Mouse (Mus musculus) hindbrain, embryonic 16.5 days (tissue): ENCODE results near the gene Bcl11a. TPM values are rescaled to one million over a fixed set of nuclear protein-coding genes. Genes with fewer than 3 reads are reported as not detected.

Experiments used
- ATAC-seq: fragments of 200-750 bp; cut with Nextera tagmentation; 2 replicates; pipeline ENCODE4 v1.8.0; 2017; ENCODE audit warnings: moderate TSS enrichment, moderate library complexity
- H3K27ac ChIP-seq: fragments of 300-500 bp; sonication (generic); 2 replicates; pipeline ENCODE4 v1.5.1; 2014; ENCODE audit warnings: low read depth, mild to moderate bottlenecking, control low read depth, low read length, moderate library complexity
- H3K27me3 ChIP-seq: fragments of 300-500 bp; sonication (generic); replicated peaks from 2 replicates; pipeline ENCODE4 v1.6.1; 2014; ENCODE audit warnings: low read length; ENCODE audit not compliant: control insufficient read depth, insufficient read depth
- H3K36me3 ChIP-seq: fragments of 300-500 bp; sonication (generic); 2 replicates; pipeline ENCODE4 v1.6.1; 2014; ENCODE audit warnings: mild to moderate bottlenecking, low read length, moderate library complexity, mixed read lengths; ENCODE audit not compliant: control insufficient read depth, insufficient read depth
- H3K4me1 ChIP-seq: fragments of 300-500 bp; sonication (generic); 2 replicates; pipeline ENCODE4 v1.6.1; 2014; ENCODE audit warnings: low read depth, low read length; ENCODE audit not compliant: control insufficient read depth, insufficient read depth
- H3K4me2 ChIP-seq: fragments of 300-500 bp; sonication (generic); 2 replicates; pipeline ENCODE4 v1.6.1; 2014; ENCODE audit warnings: mild to moderate bottlenecking, low read length, control low read depth, moderate library complexity
- H3K4me3 ChIP-seq: fragments of 300-500 bp; sonication (generic); 2 replicates; pipeline ENCODE4 v1.5.1; 2014; ENCODE audit warnings: mild to moderate bottlenecking, low read length, control low read depth, moderate library complexity
- H3K9ac ChIP-seq: fragments of 300-500 bp; sonication (generic); 2 replicates; pipeline ENCODE4 v1.6.1; 2014; ENCODE audit warnings: low read depth, mild to moderate bottlenecking, control low read depth, low read length, moderate library complexity
- H3K9me3 ChIP-seq: fragments of 300-500 bp; sonication (generic); 2 replicates; pipeline ENCODE4 v1.6.1; 2014; ENCODE audit warnings: mild to moderate bottlenecking, low read length, moderate library complexity; ENCODE audit not compliant: control insufficient read depth
- WGBS: fragments of 180-500 bp; shearing (Covaris S2); extraction: QIAGEN DNeasy Blood & Tissue Kit; methylation state at CpG from one replicate; pipeline ENCODE4 v1.1.7; 2014; 5-methylcytosine and 5-hydroxymethylcytosine counted together
- polyA plus RNA-seq: library from polyadenylated mRNA; unstranded; fragments of >200 nt; fragmentation: Nextera tagmentation; extraction: Ambion mirVana; gene quantifications from 2 replicates; pipeline ENCODE4 v1.2.1, GENCODE M21; 2015

Bcl11a gene
- polyA plus RNA-seq, 1 experiment from 2014 or later: 97.9 TPM

DNA sequence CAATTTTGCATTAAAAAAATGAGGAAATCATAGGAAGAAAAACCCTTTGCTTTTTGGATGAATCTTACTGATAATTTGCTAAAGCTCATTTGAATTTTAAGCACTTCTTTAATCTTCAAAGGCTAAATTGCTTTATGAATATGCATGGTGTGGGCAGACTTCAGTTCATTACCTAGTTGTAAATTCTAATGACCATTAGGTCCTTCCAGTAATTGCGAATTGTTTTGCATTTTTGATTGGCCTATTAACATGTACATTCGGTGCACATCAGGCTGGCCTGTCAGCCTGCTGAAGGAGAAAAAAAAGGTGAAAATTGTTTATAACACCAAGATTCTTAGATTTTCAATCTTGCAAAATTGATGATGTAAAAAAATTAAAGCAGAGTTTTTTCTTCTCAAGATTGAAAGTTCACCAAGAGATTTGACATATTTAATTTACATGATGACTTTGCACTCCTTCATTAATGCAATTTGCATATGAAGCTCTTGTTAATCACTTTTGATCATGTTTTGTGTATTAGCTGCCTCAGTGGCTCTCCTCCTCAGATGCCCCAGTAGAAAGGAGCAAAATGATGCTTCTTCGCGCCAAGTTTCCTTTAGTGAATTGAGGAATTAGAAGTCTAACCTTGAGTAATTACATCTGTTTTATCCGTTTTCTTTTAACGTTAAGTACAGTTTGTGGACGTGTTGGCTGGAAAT, 17.9 kb downstream of the Bcl11a start:
- Histone ChIP-seq H3K9ac (no peak overlapping the region; the same call in 1 of the 2 replicates), H3K4me3 (no peak overlapping the region), H3K4me1 (peaks cover 47% of the 10 kb centered on the region), H3K36me3 (no peaks in the 10 kb centered on the region), H3K4me2 (peak overlapping the region; percentile 46), H3K9me3 (no peaks in the 10 kb centered on the region), H3K27me3 (no peaks in the 10 kb centered on the region), H3K27ac (peak overlapping the region; percentile 54; the same call in 1 of the 2 replicates)
- WGBS: 44% methylated on average over 7 of the region's 7 CpGs
- no peak for ATAC-seq

DNA sequence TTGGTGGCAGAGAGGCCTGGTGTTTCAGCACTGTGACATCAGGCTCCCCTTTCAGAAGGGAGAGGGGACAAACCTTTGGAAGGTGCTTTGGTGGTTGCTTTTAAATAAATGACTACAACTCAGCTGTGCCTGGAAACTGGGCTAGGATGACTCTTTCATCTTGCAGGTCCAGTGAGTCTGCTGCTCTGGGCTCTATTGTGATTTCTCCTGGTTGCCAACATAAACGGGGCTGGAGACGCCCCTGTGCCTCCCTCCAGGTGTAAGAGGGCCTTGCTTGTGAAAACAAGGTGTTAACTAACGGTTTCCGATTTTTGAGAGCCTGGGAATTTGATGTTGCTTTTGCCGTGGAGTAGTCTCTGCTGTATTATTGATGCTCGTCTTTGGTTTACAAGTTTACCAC, 18.6 kb downstream of the Bcl11a start:
- Histone ChIP-seq H3K27me3 (no peaks in the 10 kb centered on the region), H3K4me3 (no peak overlapping the region), H3K4me1 (peaks cover 49% of the 10 kb centered on the region), H3K9me3 (no peaks in the 10 kb centered on the region), H3K27ac (peak overlapping the region; percentile 54; the same call in 1 of the 2 replicates), H3K9ac (peak overlapping the region; percentile 27), H3K4me2 (peak overlapping the region; percentile 40), H3K36me3 (no peaks in the 10 kb centered on the region)
- 39% methylated on average over 6 of the region's 6 CpGs for WGBS
- ATAC-seq: no peak

DNA sequence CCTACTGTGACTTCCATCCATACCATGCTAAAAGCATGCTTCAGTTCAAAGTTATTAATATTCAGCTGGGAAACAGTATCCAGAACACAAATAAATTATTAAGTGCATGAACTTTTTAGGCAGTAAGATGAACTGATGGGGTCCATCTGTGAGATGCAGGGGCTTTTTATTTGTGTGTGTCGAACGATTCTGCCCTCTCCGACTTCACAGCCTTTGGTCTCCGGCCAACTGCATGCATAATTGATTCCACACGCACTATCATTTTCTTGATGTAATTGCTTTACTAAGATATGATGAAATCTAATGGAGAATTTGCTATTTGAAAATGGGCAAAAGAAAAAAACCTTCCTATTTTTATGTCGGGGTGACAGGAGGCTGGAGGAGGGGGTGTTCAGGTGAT, 19.2 kb downstream of the Bcl11a start:
- Histone ChIP-seq H3K36me3 (no peaks in the 10 kb centered on the region), H3K9me3 (no peaks in the 10 kb centered on the region), H3K27ac (no peak overlapping the region; the same call in 1 of the 2 replicates), H3K4me1 (peaks cover 48% of the 10 kb centered on the region), H3K4me3 (no peak overlapping the region), H3K27me3 (no peaks in the 10 kb centered on the region), H3K4me2 (peak overlapping the region; percentile 40), H3K9ac (no peak overlapping the region)
- WGBS: 10% methylated on average over 6 of the region's 6 CpGs
- no peak for ATAC-seq

DNA sequence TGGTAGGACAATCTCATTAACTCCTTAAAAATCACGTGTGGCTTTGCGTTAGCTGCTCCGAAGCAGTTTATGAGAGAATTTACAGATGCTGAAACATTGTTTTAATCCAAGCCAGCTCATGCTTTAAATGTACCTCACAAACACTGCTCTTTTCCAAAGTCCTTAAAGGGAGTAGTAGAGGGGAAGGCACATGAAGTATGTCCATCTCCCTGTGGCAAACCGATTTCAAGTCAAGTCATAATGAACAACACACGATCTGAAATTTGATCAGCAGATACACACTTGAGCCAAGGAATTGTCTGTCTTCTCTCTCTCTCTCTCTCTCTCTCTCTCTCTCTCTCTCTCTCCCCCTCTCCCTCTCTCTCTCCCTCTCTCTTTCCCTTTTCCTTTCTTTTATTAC, 20.2 kb downstream of the Bcl11a start:
- H3K9me3 ChIP-seq: no peaks in the 10 kb centered on the region
- 52% methylated on average over 5 of the region's 5 CpGs for WGBS
- no peak for ATAC-seq
- peak overlapping the region; percentile 19; the same call in 1 of the 2 replicates for H3K4me2 ChIP-seq
- no peak overlapping the region for H3K9ac ChIP-seq
- H3K36me3 ChIP-seq: no peaks in the 10 kb centered on the region
- peaks cover 48% of the 10 kb centered on the region for H3K4me1 ChIP-seq
- H3K27me3 ChIP-seq: no peaks in the 10 kb centered on the region
- H3K4me3 ChIP-seq: no peak overlapping the region
- 0 out of 2 replicates have a peak overlapping the region, but pooled peaks have one; percentile 39 for H3K27ac ChIP-seq

DNA sequence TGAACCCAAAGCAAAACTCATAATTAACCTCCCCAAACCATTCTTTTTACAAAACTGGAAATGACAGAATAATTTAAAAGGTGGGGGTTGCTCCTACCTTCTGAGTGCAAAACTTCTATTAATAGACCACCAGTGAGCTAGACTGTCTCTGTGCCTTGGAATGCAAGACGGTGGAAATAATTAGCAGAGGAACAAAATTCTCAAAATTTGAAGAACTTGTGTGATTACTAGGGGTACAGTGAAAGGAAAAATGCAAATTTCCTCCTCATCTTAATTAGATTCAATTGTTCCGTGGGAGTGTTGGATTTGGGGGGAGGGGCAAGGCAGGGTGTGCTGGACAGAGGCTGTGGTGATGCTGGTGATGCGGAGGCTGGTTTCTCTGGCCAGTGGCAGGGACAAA, 20.8 kb downstream of the Bcl11a start:
- H3K4me2 ChIP-seq: peak overlapping the region; percentile 32
- H3K27ac ChIP-seq: no peak overlapping the region
- no peaks in the 10 kb centered on the region for H3K36me3 ChIP-seq
- H3K4me1 ChIP-seq: peaks cover 51% of the 10 kb centered on the region
- H3K4me3 ChIP-seq: no peak overlapping the region
- no peak for ATAC-seq
- 25% methylated on average over 3 of the region's 3 CpGs for WGBS
- no peak overlapping the region for H3K9ac ChIP-seq
- no peaks in the 10 kb centered on the region for H3K9me3 ChIP-seq
- H3K27me3 ChIP-seq: no peaks in the 10 kb centered on the region

DNA sequence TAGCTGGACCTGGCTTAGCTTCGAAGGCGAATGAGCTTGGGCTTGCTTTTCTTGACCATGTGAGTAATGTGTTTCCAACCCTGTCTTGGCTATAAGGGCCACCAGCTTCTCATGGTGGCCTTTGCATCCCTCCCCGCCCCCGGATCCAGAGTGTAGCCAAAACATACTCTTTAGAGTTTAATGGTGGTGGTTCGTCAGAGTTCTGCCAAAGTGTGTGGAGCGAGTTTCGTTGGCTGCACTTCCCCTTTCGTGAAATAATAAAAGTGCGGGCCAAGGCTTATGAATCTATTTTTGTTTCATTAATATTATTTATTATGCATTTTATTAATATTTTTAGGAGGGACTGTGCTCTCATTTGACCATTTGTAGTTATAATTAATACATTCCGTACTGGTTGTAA, 21.4 kb downstream of the Bcl11a start:
- ATAC-seq: no peak
- Histone ChIP-seq H3K9ac (no peak overlapping the region; the same call in 1 of the 2 replicates), H3K36me3 (no peaks in the 10 kb centered on the region), H3K4me3 (no peak overlapping the region), H3K4me2 (peak overlapping the region; percentile 32), H3K4me1 (peaks cover 48% of the 10 kb centered on the region), H3K27me3 (no peaks in the 10 kb centered on the region), H3K27ac (no peak overlapping the region), H3K9me3 (no peaks in the 10 kb centered on the region)
- WGBS: 65% methylated on average over 10 of the region's 10 CpGs

DNA sequence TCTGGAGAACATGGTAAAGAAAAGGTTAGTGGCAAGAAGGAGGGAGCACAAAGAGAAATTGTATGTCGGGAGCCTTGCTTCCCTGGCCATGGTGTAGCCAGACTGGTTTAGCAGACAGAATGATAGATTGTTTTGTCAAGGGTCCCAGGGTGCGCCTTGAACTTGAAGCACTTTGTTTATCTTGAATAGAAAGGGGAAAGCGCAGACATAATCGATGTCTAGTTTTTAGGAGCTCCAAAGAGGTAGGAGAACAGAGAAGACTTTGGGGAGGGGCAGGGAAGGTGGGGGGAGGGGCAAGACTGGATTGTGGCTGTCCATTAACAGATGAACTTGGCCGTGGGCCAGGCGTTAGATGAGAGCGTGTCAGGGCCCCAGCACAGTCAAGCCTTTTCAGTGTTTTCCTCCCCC, 22.0 kb downstream of the Bcl11a start:
- H3K4me1 ChIP-seq: peaks cover 43% of the 10 kb centered on the region
- H3K4me3 ChIP-seq: no peak overlapping the region
- no peaks in the 10 kb centered on the region for H3K36me3 ChIP-seq
- WGBS: 5% methylated on average over 6 of the region's 7 CpGs
- H3K9ac ChIP-seq: no peak overlapping the region
- no peaks in the 10 kb centered on the region for H3K27me3 ChIP-seq
- H3K9me3 ChIP-seq: no peaks in the 10 kb centered on the region
- peak overlapping the region; percentile 39 for H3K4me2 ChIP-seq
- peak; percentile 31 for ATAC-seq
- no peak overlapping the region for H3K27ac ChIP-seq

DNA sequence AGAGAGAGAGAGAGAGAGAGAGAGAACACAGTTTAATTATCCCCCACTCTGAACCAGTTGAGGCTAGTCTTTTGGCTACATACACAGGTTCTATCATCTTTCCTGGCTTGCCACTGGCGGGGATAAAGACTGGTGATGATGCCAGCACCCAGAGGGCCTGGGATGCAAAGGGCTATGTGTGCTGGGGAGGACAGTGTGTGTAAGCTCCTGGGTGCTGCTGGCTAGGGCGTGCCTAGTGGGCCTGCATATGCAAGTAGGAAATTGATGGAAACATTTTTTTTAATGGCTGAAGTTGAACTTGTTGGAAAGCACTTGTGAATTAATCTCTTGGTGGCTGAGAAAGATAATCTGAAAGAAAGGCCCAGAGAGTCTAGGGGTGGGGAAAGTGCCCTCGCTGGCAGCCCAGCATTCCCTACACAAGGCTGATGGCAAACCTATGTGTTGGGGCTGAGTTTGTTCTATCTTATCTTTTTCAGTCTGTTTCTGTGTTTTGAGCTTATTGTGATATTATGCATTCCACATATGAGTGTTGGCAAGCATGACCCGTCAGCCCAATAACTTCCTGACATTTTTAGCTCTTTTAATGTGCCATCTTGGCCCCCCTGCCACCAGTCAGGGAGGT, 22.7 kb downstream of the Bcl11a start:
- no peak for ATAC-seq
- H3K4me2 ChIP-seq: peak overlapping the region; percentile 33

DNA sequence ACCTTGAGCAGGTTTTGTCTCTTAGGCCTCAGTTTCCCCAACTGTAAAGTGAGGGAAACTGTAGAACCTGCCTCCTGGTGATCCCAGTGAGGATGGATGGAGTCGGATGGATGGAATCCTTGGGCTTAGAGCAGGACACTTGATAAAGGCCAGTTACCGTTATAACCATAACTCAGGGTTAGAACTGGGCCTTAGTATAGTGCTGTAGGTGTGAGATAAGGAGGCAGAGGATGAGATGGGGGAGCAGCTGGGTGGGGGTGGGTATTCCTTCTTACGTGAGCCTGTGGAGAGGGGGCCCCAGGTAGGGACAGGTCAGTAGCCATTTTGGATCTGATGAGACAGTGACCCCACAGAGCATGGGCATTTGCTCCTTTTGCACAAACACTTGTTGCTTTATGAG, 23.8 kb downstream of the Bcl11a start:
- H3K4me1 ChIP-seq: peaks cover 33% of the 10 kb centered on the region
- ATAC-seq: no peak
- WGBS: 87% methylated on average over 3 of the region's 3 CpGs
- no peak overlapping the region for H3K4me2 ChIP-seq
- no peak overlapping the region for H3K9ac ChIP-seq
- H3K4me3 ChIP-seq: no peak overlapping the region
- no peaks in the 10 kb centered on the region for H3K9me3 ChIP-seq
- H3K36me3 ChIP-seq: no peaks in the 10 kb centered on the region
- H3K27me3 ChIP-seq: no peaks in the 10 kb centered on the region
- no peak overlapping the region for H3K27ac ChIP-seq

More for the DNA sequence above, 22.7 kb downstream of the Bcl11a start:
- H3K4me1 ChIP-seq: peaks cover 38% of the 10 kb centered on the region
- H3K9me3 ChIP-seq: no peaks in the 10 kb centered on the region
- H3K9ac ChIP-seq: no peak overlapping the region
- 33% methylated on average over 4 of the region's 4 CpGs for WGBS
- no peaks in the 10 kb centered on the region for H3K27me3 ChIP-seq
- H3K27ac ChIP-seq: no peak overlapping the region
- H3K4me3 ChIP-seq: no peak overlapping the region
- H3K36me3 ChIP-seq: no peaks in the 10 kb centered on the region
